Mouse (Mus musculus): ENCODE data around the gene Mrc2. TPM values are rescaled to one million over a fixed set of nuclear protein-coding genes. Genes with fewer than 3 reads are reported as not detected.

Gene Mrc2
- total and polyA plus RNA-seq, 3 experiments, result under 0.01 to 0.10 (median 0.09) TPM

GRCm38 (mm10) chr11:105353891-105354280, 61.4 kb downstream of the Mrc2 start:
- Histone ChIP-seq H3K4me2 (ENCODE audit: insufficient read depth, low read depth, poor library complexity, severe bottlenecking) (no peak overlapping the region), H3K36me3 (replicated peaks in 1 of 2; ENCODE audit: control insufficient read depth in 1 of 2, insufficient read depth in 1 of 2, low read length in 1 of 2) (no peaks in the 10 kb centered on the region), H3K27ac (ENCODE audit: insufficient read depth, low read depth) (no peak overlapping the region), H3K4me1 (ENCODE audit: control insufficient read depth in 1 of 2, insufficient read depth in 2 of 2) (peaks cover 3 to 8% of the 10 kb centered on the region in 2 experiments; a peak in 3 of 4 replicates), H3K9ac (ENCODE audit: insufficient read depth, low read depth) (no peak overlapping the region), H3K9me3 (replicated peaks; ENCODE audit: low read length) (no peaks in the 10 kb centered on the region), H3K4me3 (replicated peaks in 1 of 3; ENCODE audit: low read depth in 2 of 3, low read length in 2 of 3, poor library complexity in 1 of 3) (no peak overlapping the region), H3K79me2 (replicated peaks; ENCODE audit: control insufficient read depth, extremely low read depth, insufficient read depth, poor library complexity, severe bottlenecking) (no peaks in the 10 kb centered on the region), H3K27me3 (replicated peaks) (no peaks in the 10 kb centered on the region)
- DNase-seq (ENCODE audit: extremely low read depth), result no peak
- in situ Hi-C loops (cut with MboI; ENCODE audit: low pct_ligation_motif_present, low pct_unique_long_range_greater_than_20kb, low sequenced_read_pairs), result no loop called here
- dilution Hi-C loops (cut with MboI; ENCODE audit: extremely low pct_ligation_motif_present, extremely low pct_unique_long_range_greater_than_20kb, low sequenced_read_pairs), result no loop called here
- TF ChIP-seq SIN3A (IDR thresholded peaks at IDR 0.05; ENCODE audit: low read length) (no peak), USF1 (IDR thresholded peaks at IDR 0.05; ENCODE audit: low read depth, low read length) (no peak), BHLHE40 (IDR thresholded peaks at IDR 0.05; ENCODE audit: low read depth, low read length) (no peak), MYC (IDR thresholded peaks at IDR 0.05; ENCODE audit: low read depth, low read length) (no peak), KAT2A (IDR thresholded peaks at IDR 0.05; ENCODE audit: insufficient replicate concordance, low read length) (no peak), MEF2A (IDR thresholded peaks at IDR 0.05; ENCODE audit: borderline replicate concordance, low read depth, low read length) (no peak), HCFC1 (IDR thresholded peaks at IDR 0.05; ENCODE audit: low read depth, low read length) (no peak), NELFE (IDR thresholded peaks at IDR 0.05; ENCODE audit: low read depth, low read length) (no peak), EP300 (IDR thresholded peaks at IDR 0.05; ENCODE audit: low read length) (no peak), ELF1 (IDR thresholded peaks at IDR 0.05; ENCODE audit: low read depth, low read length) (no peak), ZKSCAN1 (IDR thresholded peaks at IDR 0.05; ENCODE audit: borderline replicate concordance, low read depth, low read length) (no peak), TBP (conservative IDR thresholded peaks at IDR 0.05; ENCODE audit: low read depth, low read length) (no peak), SMC3 (IDR thresholded peaks at IDR 0.05; ENCODE audit: low read depth, low read length) (no peak), ZMIZ1 (IDR thresholded peaks at IDR 0.05; ENCODE audit: low read depth, low read length) (no peak), POLR2AphosphoS2 (IDR thresholded peaks at IDR 0.05; ENCODE audit: low read depth, low read length) (no peak), ZNF384 (IDR thresholded peaks at IDR 0.05; ENCODE audit: low read depth, low read length) (no peak), NRF1 (IDR thresholded peaks at IDR 0.05; ENCODE audit: low read depth, low read length) (no peak), IRF4 (IDR thresholded peaks at IDR 0.05; ENCODE audit: low read depth, low read length) (no peak), JUN (IDR thresholded peaks at IDR 0.05; ENCODE audit: insufficient read depth, low read depth, low read length) (no peak), CHD2 (IDR thresholded peaks at IDR 0.05; ENCODE audit: low read length) (no peak)

- dilution Hi-C loops (cut with MboI; ENCODE audit: extremely low pct_ligation_motif_present, extremely low pct_unique_long_range_greater_than_20kb, low sequenced_read_pairs), result no loop called here
- no peak for DNase-seq (ENCODE audit: extremely low read depth)
Observed at GRCm38 (mm10) chr11:105356301-105356700, 63.9 kb downstream of the Mrc2 start.

More at GRCm38 (mm10) chr11:105356301-105356700, 63.9 kb downstream of the Mrc2 start:
- H3K4me3 ChIP-seq (replicated peaks in 1 of 3; ENCODE audit: low read depth in 2 of 3, low read length in 2 of 3, poor library complexity in 1 of 3), result no peak overlapping the region
- TF ChIP-seq MAZ (IDR thresholded peaks at IDR 0.05; ENCODE audit: low read depth, low read length), result no peak
- no peak for TF ChIP-seq USF2 (conservative IDR thresholded peaks at IDR 0.05; ENCODE audit: low read depth, low read length)
- no peak for TF ChIP-seq EP300 (IDR thresholded peaks at IDR 0.05; ENCODE audit: low read length)
- TF ChIP-seq MAX (IDR thresholded peaks at IDR 0.05; ENCODE audit: low read length), result no peak
- no peak for TF ChIP-seq ZKSCAN1 (IDR thresholded peaks at IDR 0.05; ENCODE audit: borderline replicate concordance, low read depth, low read length)
- no peak for TF ChIP-seq ZNF384 (IDR thresholded peaks at IDR 0.05; ENCODE audit: low read depth, low read length)
- TF ChIP-seq ETS1 (conservative IDR thresholded peaks at IDR 0.05; ENCODE audit: low read depth, low read length), result no peak
- no peak for TF ChIP-seq RCOR1 (conservative IDR thresholded peaks at IDR 0.05; ENCODE audit: low read depth, low read length)
- TF ChIP-seq IRF4 (IDR thresholded peaks at IDR 0.05; ENCODE audit: low read depth, low read length), result no peak
- TF ChIP-seq PAX5 (IDR thresholded peaks at IDR 0.05; ENCODE audit: low read length), result no peak
- no peak overlapping the region for H3K4me2 ChIP-seq (ENCODE audit: insufficient read depth, low read depth, poor library complexity, severe bottlenecking)
- in situ Hi-C loops (cut with MboI; ENCODE audit: low pct_ligation_motif_present, low pct_unique_long_range_greater_than_20kb, low sequenced_read_pairs), result no loop called here
- no peak overlapping the region for H3K9ac ChIP-seq (ENCODE audit: insufficient read depth, low read depth)
- H3K9me3 ChIP-seq (replicated peaks; ENCODE audit: low read length), result no peaks in the 10 kb centered on the region
- peaks cover 5% of the 10 kb centered on the region for H3K27me3 ChIP-seq (replicated peaks)
- no peaks in the 10 kb centered on the region for H3K4me1 ChIP-seq (ENCODE audit: control insufficient read depth in 1 of 2, insufficient read depth in 2 of 2)
- H3K36me3 ChIP-seq (replicated peaks in 1 of 2; ENCODE audit: control insufficient read depth in 1 of 2, insufficient read depth in 1 of 2, low read length in 1 of 2), result no peaks in the 10 kb centered on the region
- H3K27ac ChIP-seq (ENCODE audit: insufficient read depth, low read depth), result no peak overlapping the region
- H3K79me2 ChIP-seq (replicated peaks; ENCODE audit: control insufficient read depth, extremely low read depth, insufficient read depth, poor library complexity, severe bottlenecking), result no peaks in the 10 kb centered on the region
